ENCODE assay signal across 41 mouse cellular contexts in the genomic region with DNA sequence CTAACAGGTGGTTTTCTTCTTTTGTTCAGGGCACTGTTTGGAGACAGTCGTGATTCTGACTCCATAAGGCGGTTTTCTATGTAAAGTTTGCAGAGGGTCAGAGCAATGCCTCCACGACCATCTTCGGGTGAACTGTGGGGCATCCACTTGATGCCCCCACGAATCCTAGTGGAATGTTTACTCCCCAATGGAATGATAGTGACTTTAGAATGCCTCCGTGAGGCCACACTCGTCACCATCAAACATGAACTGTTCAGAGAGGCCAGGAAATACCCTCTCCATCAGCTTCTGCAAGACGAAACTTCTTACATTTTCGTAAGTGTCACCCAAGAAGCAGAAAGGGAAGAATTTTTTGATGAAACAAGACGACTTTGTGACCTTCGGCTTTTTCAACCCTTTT. TPM values are rescaled to one million over a fixed set of nuclear protein-coding genes. Genes with fewer than 3 reads are reported as not detected.
"Had no signal": no experiment of that assay in that cellular context is flagged by ENCODE, and none has a peak within 500 bp of the region (broad histone marks: within the 10 kb centered on the region; RNA-seq: fewer than 3 reads in every experiment).

No protein-coding gene starts in this region.

- H3K27ac ChIP-seq: limb, embryonic 10.5 days; limb, embryonic 12.5 days; limb, embryonic 13.5 days; limb, embryonic 15.5 days; liver, embryonic 12.5 days; liver, embryonic 13.5 days; liver, embryonic 14.5 days; liver, embryonic 15.5 days; lung, embryonic 15.5 days; macrophage; midbrain, embryonic 10.5 days; midbrain, embryonic 12.5 days; midbrain, embryonic 13.5 days; midbrain, embryonic 15.5 days; neural tube, embryonic 12.5 days had no signal

- H3K4me1 ChIP-seq: limb, embryonic 13.5 days; limb, embryonic 15.5 days; liver, embryonic 13.5 days; liver, embryonic 15.5 days; lung, embryonic 15.5 days; midbrain, embryonic 10.5 days; midbrain, embryonic 12.5 days; midbrain, embryonic 13.5 days; neural tube, embryonic 12.5 days had no signal

- H3K27me3 ChIP-seq: limb, embryonic 12.5 days; limb, embryonic 13.5 days; limb, embryonic 15.5 days; liver, embryonic 12.5 days; liver, embryonic 13.5 days; liver, embryonic 15.5 days; lung, embryonic 15.5 days; megakaryocyte, embryonic 14.5 days; midbrain, embryonic 12.5 days; midbrain, embryonic 13.5 days; midbrain, embryonic 15.5 days; neural tube, embryonic 12.5 days had no signal

- H3K4me3 ChIP-seq: limb, embryonic 10.5 days; limb, embryonic 12.5 days; limb, embryonic 13.5 days; limb, embryonic 15.5 days; liver, embryonic 12.5 days; liver, embryonic 13.5 days; liver, embryonic 15.5 days; lung, embryonic 15.5 days; megakaryocyte, embryonic 14.5 days; midbrain, embryonic 10.5 days; midbrain, embryonic 12.5 days; midbrain, embryonic 13.5 days; midbrain, embryonic 15.5 days; myocyte; neural tube, embryonic 12.5 days had no signal

- H3K9ac ChIP-seq: limb, embryonic 12.5 days; limb, embryonic 13.5 days; limb, embryonic 15.5 days; liver, embryonic 12.5 days; liver, embryonic 13.5 days; liver, embryonic 14.5 days; liver, embryonic 15.5 days; liver, postnatal 0 days; lung, embryonic 14.5 days; lung, embryonic 15.5 days; midbrain, embryonic 12.5 days; midbrain, embryonic 13.5 days; midbrain, embryonic 15.5 days; neural tube, embryonic 12.5 days had no signal

- H3K4me2 ChIP-seq: limb, embryonic 12.5 days; limb, embryonic 13.5 days; limb, embryonic 15.5 days; liver, embryonic 11.5 days; liver, embryonic 12.5 days; liver, embryonic 13.5 days; liver, embryonic 15.5 days; lung, embryonic 14.5 days; lung, embryonic 15.5 days; midbrain, embryonic 11.5 days; midbrain, embryonic 12.5 days; midbrain, embryonic 13.5 days; midbrain, embryonic 15.5 days; neural tube, embryonic 12.5 days had no signal

- ATAC-seq: liver, embryonic 12.5 days; liver, postnatal 0 days; lung, postnatal 0 days; midbrain, embryonic 13.5 days; midbrain, embryonic 15.5 days; midbrain, embryonic 16.5 days had no signal

- DNase-seq: left cerebral cortex, postnatal 4 days; liver; liver, embryonic 13.5 days; liver, postnatal 0 days; lung, adult 18-20 months; lung, adult 2 months; lung, embryonic 14.5 days; lung, postnatal 10 days; lung, postnatal 14 days; lung, postnatal 36 days; lung, postnatal 4 days; midbrain, embryonic 14.5 days had no signal

- H3K9me3 ChIP-seq: limb, embryonic 10.5 days; limb, embryonic 12.5 days; limb, embryonic 13.5 days; limb, embryonic 15.5 days; liver, embryonic 12.5 days; liver, embryonic 13.5 days; liver, embryonic 15.5 days; lung, embryonic 15.5 days; megakaryocyte, embryonic 14.5 days; midbrain, embryonic 10.5 days; midbrain, embryonic 12.5 days; midbrain, embryonic 13.5 days; midbrain, embryonic 15.5 days; neural tube, embryonic 12.5 days had no signal

RNA-seq across cellular contexts. Expression of a gene that starts 55.9 kb away (rescaled TPM):
- total RNA-seq: liver, adult 2 months; megakaryocyte progenitor cell, adult 5-6 weeks; megakaryocyte, adult 5-6 weeks; megakaryocyte-erythroid progenitor cell, adult 5-6 weeks; midbrain, postnatal 0 days; monocyte, adult 5-6 weeks had no signal
- polyA plus RNA-seq: limb, embryonic 14.5 days; limb, embryonic 15.5 days; liver, adult 2 months; liver, embryonic 12.5 days; liver, embryonic 13.5 days; liver, embryonic 14.5 days; liver, embryonic 15.5 days; liver, embryonic 16.5 days; liver, postnatal 0 days; lung, adult 2 months; lung, embryonic 15.5 days; macrophage; midbrain, embryonic 10.5 days; myocyte; neural tube, embryonic 11.5 days had no signal
